In genomic region chr19:11602026-11602425, GRCm38 (mm10) we compare ENCODE assay signal across 9 mouse cellular contexts. TPM values are rescaled to one million over a fixed set of nuclear protein-coding genes. Genes with fewer than 3 reads are reported as not detected.
DNase-seq lines count a peak whose midpoint lies in the region; ATAC-seq and TF ChIP-seq lines count a peak whose summit lies in the region.
"Had no signal": no experiment of that assay in that cellular context is flagged by ENCODE, and none has a peak within 500 bp of the region (broad histone marks: within the 10 kb centered on the region; RNA-seq: fewer than 3 reads in every experiment).

No protein-coding gene starts in this region.

- H3K36me3 ChIP-seq in lung, postnatal 0 days (ENCODE audit: insufficient read depth, low read length) = no peaks in the 10 kb centered on the region

- no peak overlapping the region for H3K4me3 ChIP-seq in gastrocnemius, adult 2 months
- H3K4me3 ChIP-seq in lung, postnatal 0 days (ENCODE audit: low read depth, low read length) = no peak overlapping the region

- no peaks in the 10 kb centered on the region for H3K4me1 ChIP-seq in lung, postnatal 0 days (ENCODE audit: insufficient read depth, low read depth, low read length)

- no peak overlapping the region for H3K9ac ChIP-seq in lung, postnatal 0 days (replicated peaks; ENCODE audit: low read depth)

- WGBS in lung, postnatal 0 days = 81% methylated on average over 2 of the region's 2 CpGs

- DNase-seq in gastrocnemius, adult 2 months = no peak
- DNase-seq in gastrocnemius, postnatal 10 days = no peak
- DNase-seq in right cerebral cortex, postnatal 10 days (ENCODE audit: low spot score in 2 of 2) = peak; percentile 42 to 50
- no peak for DNase-seq in right cerebral cortex, postnatal 14 days
- peak; percentile 15 to 23 for DNase-seq in heart, postnatal 36 days
- DNase-seq in lung, postnatal 0 days (ENCODE audit: low spot score) = peak; percentile 78
- DNase-seq in thymus, postnatal 14 days = peak; percentile 72
- DNase-seq in testis, postnatal 10 days (ENCODE audit: low spot score) = no peak

- intact Hi-C loops in gastrocnemius, adult 2 months (cut with DNase I) = loop anchor here (5.0 kb wide), 1 partner anchor 250 kb away; no protein-coding TSS in a partner anchor
- intact Hi-C loops in heart, postnatal 36 days (cut with DNase I) = loop anchor here (5.0 kb wide), 1 partner anchor 250 kb away; no protein-coding TSS in a partner anchor

- TF ChIP-seq CTCF in gastrocnemius, adult 2 months (IDR thresholded peaks at IDR 0.05) = peak; percentile 51
- peak; percentile 75 for TF ChIP-seq CTCF in lung, postnatal 0 days (IDR thresholded peaks at IDR 0.05)

- H3K4me2 ChIP-seq in lung, postnatal 0 days (replicated peaks; ENCODE audit: low read depth, low read length) = no peak overlapping the region

- TF ChIP-seq EP300 in lung, postnatal 0 days (IDR thresholded peaks at IDR 0.05) = no peak

- H3K27me3 ChIP-seq in lung, postnatal 0 days (replicated peaks; ENCODE audit: insufficient read depth, low read length) = no peaks in the 10 kb centered on the region

- no peak overlapping the region for H3K27ac ChIP-seq in gastrocnemius, adult 2 months
- H3K27ac ChIP-seq in lung, postnatal 0 days (ENCODE audit: low read length) = no peak overlapping the region

- peak; percentile 41 for ATAC-seq in lung, postnatal 0 days

- no peaks in the 10 kb centered on the region for H3K9me3 ChIP-seq in lung, postnatal 0 days (ENCODE audit: low read length)

RNA-seq across cellular contexts. Expression of gene Ms4a6d, which starts 2.6 kb away (rescaled TPM):
- 1 to 10 TPM in 1 of 2 experiments, under 1 TPM in 1; 0.89 to 1.6 TPM for total RNA-seq in gastrocnemius, adult 2 months (2021)
- total RNA-seq in gastrocnemius, postnatal 10 days (2021) = 1 to 10 TPM; 2.2 to 2.7 TPM
- 1 to 10 TPM; 1.8 to 5.7 TPM for total RNA-seq in heart, postnatal 36 days (2021)
- 11.6 and 12.0 TPM in 2 replicates for polyA plus RNA-seq in lung, postnatal 0 days (2015; fragmentation: Nextera tagmentation; extraction: Ambion mirVana)

RNA-seq across cellular contexts. Expression of gene Ms4a2, which starts 21.5 kb away (rescaled TPM):
- total RNA-seq in gastrocnemius, adult 2 months (2021) = under 1 TPM in 1 of 2 experiments, not detected in 1; 0.31 TPM
- total RNA-seq in gastrocnemius, postnatal 10 days (2021) = under 1 TPM; 0.12 to 0.29 TPM
- not detected for total RNA-seq in heart, postnatal 36 days (2021)
- 0.16 and 0.51 TPM in 2 replicates for polyA plus RNA-seq in lung, postnatal 0 days (2015; fragmentation: Nextera tagmentation; extraction: Ambion mirVana)
- polyA plus RNA-seq: large intestine, adult 2 months had no signal

RNA-seq across cellular contexts. Expression of gene Ms4a3, which starts 38.6 kb away (rescaled TPM):
- not detected for total RNA-seq in gastrocnemius, adult 2 months (2021)
- under 1 TPM in 1 of 2 experiments, not detected in 1; 0.27 TPM for total RNA-seq in gastrocnemius, postnatal 10 days (2021)
- not detected for total RNA-seq in heart, postnatal 36 days (2021)
- polyA plus RNA-seq in lung, postnatal 0 days (2015; fragmentation: Nextera tagmentation; extraction: Ambion mirVana) = not detected in 2 replicates
- polyA plus RNA-seq: large intestine, adult 2 months had no signal

RNA-seq across cellular contexts. Expression of gene Oosp2, which starts 58.3 kb away (rescaled TPM):
- total RNA-seq in gastrocnemius, adult 2 months (2021) = not detected
- not detected for total RNA-seq in gastrocnemius, postnatal 10 days (2021)
- total RNA-seq in heart, postnatal 36 days (2021) = not detected
- polyA plus RNA-seq in lung, postnatal 0 days (2015; fragmentation: Nextera tagmentation; extraction: Ambion mirVana) = not detected in 2 replicates
- polyA plus RNA-seq: large intestine, adult 2 months had no signal

Comparison
In these comparisons a context has a peak if more than half of its experiments do, and no peak if none do; other contexts are left out.
1. DNase-seq: peak in right cerebral cortex, postnatal 10 days (2 of 2), heart, postnatal 36 days (2 of 2), lung, postnatal 0 days (single experiment) and thymus, postnatal 14 days (single experiment); none in gastrocnemius, adult 2 months (single experiment), gastrocnemius, postnatal 10 days (single experiment), right cerebral cortex, postnatal 14 days (single experiment) and testis, postnatal 10 days (single experiment).